Comparison of ENCODE assay signal across 9 mouse cellular contexts in the genomic region with DNA sequence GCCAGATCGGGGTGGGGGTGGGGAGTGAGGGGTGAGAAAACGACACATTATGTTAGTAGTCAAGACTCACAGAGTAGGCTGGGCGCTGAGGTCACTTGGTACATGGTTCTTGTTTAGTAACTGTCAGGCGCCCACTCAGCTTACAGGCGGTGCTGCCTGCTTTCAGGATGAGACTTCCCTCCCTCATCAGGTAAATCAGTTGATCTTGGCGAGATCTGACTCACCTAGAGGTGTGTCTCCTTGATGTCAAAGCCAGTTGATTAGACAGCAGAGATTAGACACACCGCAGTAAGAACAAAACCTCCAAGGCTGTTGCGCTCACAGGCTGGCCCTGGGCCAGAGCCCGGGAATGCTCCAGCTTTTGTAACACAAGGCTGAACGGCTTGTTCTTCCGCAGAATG. TPM values are rescaled to one million over a fixed set of nuclear protein-coding genes. Genes with fewer than 3 reads are reported as not detected.
DNase-seq lines count a peak whose midpoint lies in the region; ATAC-seq and TF ChIP-seq lines count a peak whose summit lies in the region.
"Had no signal": no experiment of that assay in that cellular context is flagged by ENCODE, and none has a peak within 500 bp of the region (broad histone marks: within the 10 kb centered on the region; RNA-seq: fewer than 3 reads in every experiment).

No protein-coding gene starts in this region.

- WGBS in kidney, embryonic 15.5 days, result 51% methylated on average over 11 of the region's 11 CpGs
- WGBS in kidney, embryonic 16.5 days, result 60% methylated on average over 11 of the region's 11 CpGs
- WGBS in forebrain, postnatal 0 days, result 24% methylated on average over 11 of the region's 11 CpGs
- WGBS in hindbrain, embryonic 12.5 days, result 52% methylated on average over 11 of the region's 11 CpGs
- WGBS in lung, embryonic 15.5 days, result 23% methylated on average over 11 of the region's 11 CpGs

- 0 out of 2 replicates have a peak, but pooled peaks have one; percentile 22 for ATAC-seq in kidney, embryonic 15.5 days (replicated peaks; ENCODE audit: low FRiP score)
- no peak for ATAC-seq in kidney, embryonic 16.5 days (ENCODE audit: low FRiP score, low TSS enrichment)
- peak; percentile 47; the same call in 1 of the 2 replicates for ATAC-seq in forebrain, postnatal 0 days
- peak; percentile 44; the same call in 1 of the 2 replicates for ATAC-seq in hindbrain, embryonic 12.5 days (ENCODE audit: low FRiP score)
- ATAC-seq in lung, embryonic 15.5 days (ENCODE audit: borderline replicate concordance, extremely low read depth, low FRiP score, low TSS enrichment), result no peak; the same call in 1 of the 2 replicates

- H3K27ac ChIP-seq in kidney, embryonic 15.5 days, result no peak overlapping the region
- H3K27ac ChIP-seq in kidney, embryonic 16.5 days (ENCODE audit: low read length), result no peak overlapping the region
- H3K27ac ChIP-seq in forebrain, postnatal 0 days (ENCODE audit: low read depth, low read length), result no peak overlapping the region
- H3K27ac ChIP-seq in hindbrain, embryonic 12.5 days, result no peak overlapping the region
- H3K27ac ChIP-seq in lung, embryonic 15.5 days, result no peak overlapping the region
- H3K27ac ChIP-seq: embryonic facial prominence, embryonic 12.5 days had no signal

- TF ChIP-seq CTCF in forebrain, postnatal 0 days (IDR thresholded peaks at IDR 0.05; ENCODE audit: low read depth), result no peak

- H3K9ac ChIP-seq in kidney, embryonic 15.5 days, result no peak overlapping the region
- no peak overlapping the region for H3K9ac ChIP-seq in kidney, embryonic 16.5 days (replicated peaks; ENCODE audit: low read length)
- no peak overlapping the region for H3K9ac ChIP-seq in forebrain, postnatal 0 days
- no peak overlapping the region; the same call in 1 of the 2 replicates for H3K9ac ChIP-seq in hindbrain, embryonic 12.5 days
- H3K9ac ChIP-seq in lung, embryonic 15.5 days, result no peak overlapping the region
- H3K9ac ChIP-seq: embryonic facial prominence, embryonic 12.5 days had no signal

- no peaks in the 10 kb centered on the region for H3K27me3 ChIP-seq in kidney, embryonic 15.5 days
- no peaks in the 10 kb centered on the region for H3K27me3 ChIP-seq in kidney, embryonic 16.5 days (ENCODE audit: insufficient read depth, low read length)
- no peaks in the 10 kb centered on the region for H3K27me3 ChIP-seq in forebrain, postnatal 0 days (ENCODE audit: insufficient read depth, low read length)
- H3K27me3 ChIP-seq in hindbrain, embryonic 12.5 days, result no peaks in the 10 kb centered on the region
- no peaks in the 10 kb centered on the region for H3K27me3 ChIP-seq in lung, embryonic 15.5 days
- H3K27me3 ChIP-seq: embryonic facial prominence, embryonic 12.5 days had no signal

- H3K9me3 ChIP-seq in kidney, embryonic 15.5 days (replicated peaks), result no peaks in the 10 kb centered on the region
- no peaks in the 10 kb centered on the region for H3K9me3 ChIP-seq in kidney, embryonic 16.5 days (ENCODE audit: low read length)
- no peaks in the 10 kb centered on the region for H3K9me3 ChIP-seq in forebrain, postnatal 0 days (ENCODE audit: low read length)
- no peaks in the 10 kb centered on the region for H3K9me3 ChIP-seq in hindbrain, embryonic 12.5 days (replicated peaks)
- H3K9me3 ChIP-seq in lung, embryonic 15.5 days, result no peaks in the 10 kb centered on the region
- H3K9me3 ChIP-seq: embryonic facial prominence, embryonic 12.5 days had no signal

- DNase-seq in adrenal gland, adult 18-20 months (ENCODE audit: low spot score in 2 of 2), result peak; percentile 72 to 74
- DNase-seq in forebrain, postnatal 0 days, result peak; percentile 75
- DNase-seq in urinary bladder, adult 2 months (ENCODE audit: low spot score), result peak; percentile 34
- no peak for DNase-seq in thymus, adult 18-20 months

- H3K4me3 ChIP-seq in kidney, embryonic 15.5 days (replicated peaks), result no peak overlapping the region
- H3K4me3 ChIP-seq in kidney, embryonic 16.5 days (ENCODE audit: low read length), result no peak overlapping the region
- no peak overlapping the region for H3K4me3 ChIP-seq in forebrain, postnatal 0 days (ENCODE audit: low read depth, low read length)
- no peak overlapping the region for H3K4me3 ChIP-seq in hindbrain, embryonic 12.5 days
- no peak overlapping the region for H3K4me3 ChIP-seq in lung, embryonic 15.5 days
- H3K4me3 ChIP-seq: embryonic facial prominence, embryonic 12.5 days had no signal

- peaks cover 5% of the 10 kb centered on the region for H3K4me1 ChIP-seq in kidney, embryonic 15.5 days
- no peaks in the 10 kb centered on the region for H3K4me1 ChIP-seq in kidney, embryonic 16.5 days (ENCODE audit: insufficient read depth, low read length)
- H3K4me1 ChIP-seq in forebrain, postnatal 0 days (ENCODE audit: insufficient read depth), result no peaks in the 10 kb centered on the region
- peaks cover 16% of the 10 kb centered on the region for H3K4me1 ChIP-seq in hindbrain, embryonic 12.5 days
- peaks cover 24% of the 10 kb centered on the region for H3K4me1 ChIP-seq in lung, embryonic 15.5 days
- H3K4me1 ChIP-seq: embryonic facial prominence, embryonic 12.5 days had no signal

- H3K4me2 ChIP-seq in kidney, embryonic 15.5 days, result no peak overlapping the region
- H3K4me2 ChIP-seq in kidney, embryonic 16.5 days (replicated peaks; ENCODE audit: low read depth, low read length), result no peak overlapping the region
- peak overlapping the region; percentile 17; the same call in 1 of the 2 replicates for H3K4me2 ChIP-seq in forebrain, postnatal 0 days (ENCODE audit: low read depth)
- H3K4me2 ChIP-seq in hindbrain, embryonic 12.5 days (replicated peaks), result no peak overlapping the region
- H3K4me2 ChIP-seq in lung, embryonic 15.5 days, result peak overlapping the region; percentile 31; the same call in 1 of the 2 replicates
- H3K4me2 ChIP-seq: embryonic facial prominence, embryonic 12.5 days had no signal

- H3K36me3 ChIP-seq in kidney, embryonic 15.5 days, result no peaks in the 10 kb centered on the region
- no peaks in the 10 kb centered on the region for H3K36me3 ChIP-seq in kidney, embryonic 16.5 days (ENCODE audit: insufficient read depth, low read length)
- no peaks in the 10 kb centered on the region for H3K36me3 ChIP-seq in forebrain, postnatal 0 days (ENCODE audit: insufficient read depth)
- H3K36me3 ChIP-seq in hindbrain, embryonic 12.5 days, result no peaks in the 10 kb centered on the region
- H3K36me3 ChIP-seq in lung, embryonic 15.5 days, result no peaks in the 10 kb centered on the region
- H3K36me3 ChIP-seq: embryonic facial prominence, embryonic 12.5 days had no signal

RNA-seq across cellular contexts. Expression of gene Ifrd1, which starts 4.5 kb away (rescaled TPM):
- polyA plus RNA-seq in kidney, embryonic 15.5 days (2015; fragmentation: Nextera tagmentation; extraction: Ambion mirVana), result 102 and 105 TPM in 2 replicates
- polyA plus RNA-seq in kidney, embryonic 16.5 days (2015; fragmentation: Nextera tagmentation; extraction: Ambion mirVana), result 88.7 and 103 TPM in 2 replicates
- 100 to 1,000 TPM; 177 to 248 TPM for total RNA-seq in adrenal gland, adult 18-20 months (2021)
- 71.3 and 87.9 TPM in 2 replicates for total RNA-seq in forebrain, postnatal 0 days (2014; rRNA removed)
- polyA plus RNA-seq in forebrain, postnatal 0 days (2015; fragmentation: Nextera tagmentation; extraction: Ambion mirVana), result 156 TPM in 2 replicates
- polyA plus RNA-seq in hindbrain, embryonic 12.5 days (2016; fragmentation: Nextera tagmentation; extraction: Ambion mirVana), result 150 and 155 TPM in 2 replicates
- polyA plus RNA-seq in lung, embryonic 15.5 days (2015; fragmentation: Nextera tagmentation; extraction: Ambion mirVana), result 116 and 127 TPM in 2 replicates
- polyA plus RNA-seq in urinary bladder, adult 2 months (2012; rRNA removed), result 49.8 and 63.7 TPM in 2 replicates

RNA-seq across cellular contexts. Expression of gene Lsmem1, which starts 44.5 kb away (rescaled TPM):
- 0.17 and 0.24 TPM in 2 replicates for polyA plus RNA-seq in kidney, embryonic 15.5 days (2015; fragmentation: Nextera tagmentation; extraction: Ambion mirVana)
- 0.21 and 0.23 TPM in 2 replicates for polyA plus RNA-seq in kidney, embryonic 16.5 days (2015; fragmentation: Nextera tagmentation; extraction: Ambion mirVana)
- under 1 TPM in 1 of 2 experiments, not detected in 1; 0.13 TPM for total RNA-seq in adrenal gland, adult 18-20 months (2021)
- total RNA-seq in forebrain, postnatal 0 days (2014; rRNA removed), result 0.14 and 0.23 TPM in 2 replicates
- polyA plus RNA-seq in forebrain, postnatal 0 days (2015; fragmentation: Nextera tagmentation; extraction: Ambion mirVana), result 0.27 and 0.33 TPM in 2 replicates
- polyA plus RNA-seq in hindbrain, embryonic 12.5 days (2016; fragmentation: Nextera tagmentation; extraction: Ambion mirVana), result 0.31 TPM in 1 of 2 replicates, not detected in the other
- polyA plus RNA-seq in lung, embryonic 15.5 days (2015; fragmentation: Nextera tagmentation; extraction: Ambion mirVana), result 0.38 and 0.50 TPM in 2 replicates
- polyA plus RNA-seq in urinary bladder, adult 2 months (2012; rRNA removed), result 0.06 and 0.08 TPM in 2 replicates

Comparison
In these comparisons a context has a peak if more than half of its experiments do, and no peak if none do; other contexts are left out.
1. ATAC-seq: peak in kidney, embryonic 15.5 days (single experiment), forebrain, postnatal 0 days (single experiment) and hindbrain, embryonic 12.5 days (single experiment); none in kidney, embryonic 16.5 days (single experiment) and lung, embryonic 15.5 days (single experiment).
2. H3K4me2 ChIP-seq: peak in forebrain, postnatal 0 days (single experiment) and lung, embryonic 15.5 days (single experiment); none in kidney, embryonic 15.5 days (single experiment), kidney, embryonic 16.5 days (single experiment) and hindbrain, embryonic 12.5 days (single experiment).
3. DNase-seq: peak in adrenal gland, adult 18-20 months (2 of 2), forebrain, postnatal 0 days (single experiment) and urinary bladder, adult 2 months (single experiment); none in thymus, adult 18-20 months (0 of 2).